Mouse (Mus musculus) CH12.LX (cell line): ENCODE data around the gene Arhgef25. TPM values are rescaled to one million over a fixed set of nuclear protein-coding genes. Genes with fewer than 3 reads are reported as not detected.

ENCODE experiments used
- DNase-seq: peaks from one replicate; pipeline ENCODE4 v3.0.0-alpha.2; 2013; ENCODE audit errors: extremely low read depth
- H3K27ac ChIP-seq: 2 replicates; pipeline ENCODE4 v1.5.1; 2012; ENCODE audit warnings: low read depth, mild to moderate bottlenecking, control low read depth, moderate library complexity; ENCODE audit not compliant: insufficient read depth
- H3K27me3 ChIP-seq: replicated peaks from 2 replicates; pipeline ENCODE3; 2012; ENCODE audit warnings: inconsistent platforms
- H3K36me3 ChIP-seq, 2 experiments: replicated peaks in 1 of 2; 2 replicates each; pipeline versions ENCODE3 to v1.6.1; 2012; ENCODE audit warnings: inconsistent platforms in 1 of 2, low read length in 1 of 2, mild to moderate bottlenecking in 1 of 2, mixed read lengths in 1 of 2, moderate library complexity in 1 of 2; ENCODE audit not compliant: control insufficient read depth in 1 of 2, insufficient read depth in 1 of 2
- H3K4me1 ChIP-seq, 2 experiments: 2 replicates each; pipeline ENCODE4 v1.6.1; 2012; ENCODE audit warnings: inconsistent platforms in 1 of 2, moderate library complexity in 1 of 2; ENCODE audit not compliant: insufficient read depth in 2 of 2, control insufficient read depth in 1 of 2
- H3K4me2 ChIP-seq: 2 replicates; pipeline ENCODE4 v1.6.1; 2012; ENCODE audit warnings: low read depth, mild to moderate bottlenecking, control low read depth; ENCODE audit not compliant: poor library complexity, insufficient read depth, severe bottlenecking
- H3K4me3 ChIP-seq, 3 experiments: fragments of 150-350 bp in 1 of 3; sonication (generic) in 1 of 3; replicated peaks in 1 of 3; 2 replicates each; pipeline versions ENCODE3 to v1.5.1; 2011 to 2012; ENCODE audit warnings: low read depth in 2 of 3, low read length in 2 of 3, mild to moderate bottlenecking in 2 of 3, moderate library complexity in 2 of 3, control low read depth in 1 of 3, improper control_type of control experiment in 1 of 3, inconsistent platforms in 1 of 3, mixed read lengths in 1 of 3; ENCODE audit not compliant: poor library complexity in 1 of 3
- H3K79me2 ChIP-seq: replicated peaks from 2 replicates; pipeline ENCODE4 v1.6.1; 2012; ENCODE audit warnings: mild to moderate bottlenecking, moderate library complexity; ENCODE audit not compliant: control insufficient read depth, poor library complexity, insufficient read depth, severe bottlenecking; ENCODE audit errors: extremely low read depth
- H3K9ac ChIP-seq: 2 replicates; pipeline ENCODE4 v1.6.1; 2012; ENCODE audit warnings: low read depth, mild to moderate bottlenecking, control low read depth, moderate library complexity; ENCODE audit not compliant: insufficient read depth
- H3K9me3 ChIP-seq: replicated peaks from 2 replicates; pipeline ENCODE3; 2012; ENCODE audit warnings: low read length, inconsistent platforms, mixed read lengths
- CHD1 ChIP-seq: IDR thresholded peaks from 2 replicates; pipeline ENCODE4 v1.6.1; 2012; ENCODE audit warnings: low read depth, low read length, improper control_type of control experiment, inconsistent platforms
- CTCF ChIP-seq, 2 experiments: IDR thresholded peaks in 1 of 2; conservative IDR thresholded peaks in 1 of 2; 2 replicates each; pipeline ENCODE4 v1.5.1; 2011 to 2012; ENCODE audit warnings: low read depth in 2 of 2, low read length in 2 of 2, improper control_type of control experiment in 1 of 2, inconsistent platforms in 1 of 2, mild to moderate bottlenecking in 1 of 2, moderate library complexity in 1 of 2
- ETS1 ChIP-seq: conservative IDR thresholded peaks from 2 replicates; pipeline ENCODE4 v1.6.1; 2012; ENCODE audit warnings: low read depth, mild to moderate bottlenecking, inconsistent platforms, low read length, improper control_type of control experiment, moderate library complexity
- IRF4 ChIP-seq: IDR thresholded peaks from 2 replicates; pipeline ENCODE4 v1.6.1; 2014; ENCODE audit warnings: low read depth, mild to moderate bottlenecking, inconsistent platforms, low read length, improper control_type of control experiment
- JUN ChIP-seq: IDR thresholded peaks from 2 replicates; pipeline ENCODE4 v1.6.1; 2011; ENCODE audit warnings: low read depth, mild to moderate bottlenecking, low read length, improper control_type of control experiment, moderate library complexity; ENCODE audit not compliant: insufficient read depth
- MAZ ChIP-seq: IDR thresholded peaks from 2 replicates; pipeline ENCODE4 v1.6.1; 2012; ENCODE audit warnings: low read depth, mild to moderate bottlenecking, inconsistent platforms, low read length, improper control_type of control experiment, moderate library complexity
- MEF2A ChIP-seq: IDR thresholded peaks from 2 replicates; pipeline ENCODE4 v1.6.1; 2014; ENCODE audit warnings: low read depth, mild to moderate bottlenecking, inconsistent platforms, low read length, improper control_type of control experiment, borderline replicate concordance
- MYC ChIP-seq: IDR thresholded peaks from 2 replicates; pipeline ENCODE4 v1.6.1; 2011; ENCODE audit warnings: low read depth, mild to moderate bottlenecking, improper control_type of control experiment, low read length
- TCF12 ChIP-seq: IDR thresholded peaks from 2 replicates; pipeline ENCODE4 v1.6.1; 2014; ENCODE audit warnings: low read depth, mild to moderate bottlenecking, inconsistent platforms, low read length, improper control_type of control experiment
- UBTF ChIP-seq: IDR thresholded peaks from 2 replicates; pipeline ENCODE4 v1.6.1; 2012; ENCODE audit warnings: low read depth, mild to moderate bottlenecking, inconsistent platforms, low read length, improper control_type of control experiment, moderate library complexity
- ZKSCAN1 ChIP-seq: IDR thresholded peaks from 2 replicates; pipeline ENCODE4 v1.6.1; 2012; ENCODE audit warnings: low read depth, inconsistent platforms, low read length, improper control_type of control experiment, borderline replicate concordance
- dilution Hi-C: fragments of 300-500 bp; cut with MboI; formaldehyde crosslinking; loops from 2 replicates; pipeline ENCODE4 v1.14.3; 2020; ENCODE audit warnings: low sequenced_read_pairs; ENCODE audit not compliant: extremely low pct_unique_long_range_greater_than_20kb, extremely low pct_ligation_motif_present
- in situ Hi-C: fragments of 300-500 bp; cut with MboI; formaldehyde crosslinking; loops from 3 replicates; pipeline ENCODE4 v1.14.3; 2019; ENCODE audit warnings: low sequenced_read_pairs, low pct_ligation_motif_present, low pct_unique_long_range_greater_than_20kb, mixed read lengths
- polyA plus RNA-seq: library from polyadenylated mRNA; unstranded; fragments of >175 nt; gene quantifications from 2 replicates; pipeline ENCODE4 v1.2.1, GENCODE M21; 2012; ENCODE audit warnings: low read depth; ENCODE audit not compliant: insufficient read length
- total RNA-seq, 2 experiments: library from RNA; depleted of rRNA; stranded (reverse); fragments of 300-350 nt in 1 of 2; fragments of >200 nt in 1 of 2; gene quantifications; 2 replicates each; pipeline ENCODE4 v1.2.3; 2012 to 2014

Gene Arhgef25
- total and polyA plus RNA-seq, 3 experiments, result 3.3 to 8.7 (median 8.3) TPM

- H3K4me1 ChIP-seq, result peaks cover 6 to 16% of the 10 kb centered on the region in 2 experiments
- no peak overlapping the region for H3K4me2 ChIP-seq
- peaks cover 17% of the 10 kb centered on the region for H3K9me3 ChIP-seq
- H3K9ac ChIP-seq, result no peak overlapping the region
- peaks cover 0 to 14% of the 10 kb centered on the region in 2 experiments for H3K36me3 ChIP-seq
- dilution Hi-C loops, result no loop called here
- H3K4me3 ChIP-seq, result no peak overlapping the region
- in situ Hi-C loops, result no loop called here
- peaks cover 25% of the 10 kb centered on the region for H3K27me3 ChIP-seq
- H3K27ac ChIP-seq, result no peak overlapping the region
- peak in 1 of 2 experiments; percentile 32; a peak in 1 of 4 replicates for TF ChIP-seq CTCF (conservative IDR thresholded peaks at IDR 0.05 in 1 of 2, IDR thresholded peaks at IDR 0.05 in 1 of 2; ENCODE audit: low read depth in 2 of 2, low read length in 2 of 2)
- TF ChIP-seq UBTF, result no peak
- TF ChIP-seq, all 38 proteins: peak for 1
- no peak for DNase-seq
- no peaks in the 10 kb centered on the region; the same call in 1 of the 2 replicates for H3K79me2 ChIP-seq
Measured at GRCm38 (mm10) chr10:127170002-127170401, 19.9 kb downstream of the Arhgef25 start.

GRCm38 (mm10) chr10:127167614-127168192, 22.2 kb downstream of the Arhgef25 start:
- no peaks in the 10 kb centered on the region; the same call in 1 of the 2 replicates for H3K79me2 ChIP-seq
- peaks cover 0 to 14% of the 10 kb centered on the region in 2 experiments for H3K36me3 ChIP-seq
- H3K4me2 ChIP-seq, result no peak overlapping the region
- H3K9ac ChIP-seq, result no peak overlapping the region
- no peak for TF ChIP-seq JUN
- TF ChIP-seq ETS1, result no peak
- no peak for TF ChIP-seq MYC
- TF ChIP-seq MEF2A, result no peak
- TF ChIP-seq MAZ, result no peak
- no peak for TF ChIP-seq IRF4
- TF ChIP-seq CHD1, result no peak
- TF ChIP-seq ZKSCAN1, result no peak
- no peak for TF ChIP-seq TCF12
- no peak overlapping the region for H3K27ac ChIP-seq
- H3K9me3 ChIP-seq, result peaks cover 23% of the 10 kb centered on the region
- no peak for DNase-seq
- H3K4me3 ChIP-seq, result no peak overlapping the region
- in situ Hi-C loops (loop anchor here (5.0 kb wide), 1 partner anchor 40 kb away; no protein-coding TSS in a partner anchor), dilution Hi-C loops (no loop called here)
- peaks cover 9% of the 10 kb centered on the region for H3K27me3 ChIP-seq
- peaks cover 10 to 21% of the 10 kb centered on the region in 2 experiments for H3K4me1 ChIP-seq
